Mouse (Mus musculus) embryonic facial prominence, embryonic 15.5 days (tissue): ENCODE results near the gene Slc12a8. TPM values are rescaled to one million over a fixed set of nuclear protein-coding genes. Genes with fewer than 3 reads are reported as not detected.

Experiments
- ATAC-seq: fragments of 200-750 bp; cut with Nextera tagmentation; 2 replicates; pipeline ENCODE4 v1.8.0; 2017; ENCODE audit warnings: low read depth, moderate TSS enrichment; ENCODE audit not compliant: insufficient number of reproducible peaks, low FRiP score, low TSS enrichment
- H3K27ac ChIP-seq: fragments of 300-500 bp; sonication (generic); replicated peaks from 2 replicates; pipeline ENCODE4 v1.5.1; 2015; ENCODE audit warnings: mild to moderate bottlenecking, inconsistent platforms
- H3K27me3 ChIP-seq: fragments of 300-500 bp; sonication (generic); 2 replicates; pipeline ENCODE4 v1.6.1; 2015; ENCODE audit warnings: inconsistent platforms
- H3K36me3 ChIP-seq: fragments of 300-500 bp; sonication (generic); 2 replicates; pipeline ENCODE4 v1.6.1; 2015; ENCODE audit warnings: mild to moderate bottlenecking, inconsistent platforms
- H3K4me1 ChIP-seq: fragments of 300-500 bp; sonication (generic); 2 replicates; pipeline ENCODE4 v1.6.1; 2015; ENCODE audit warnings: inconsistent platforms
- H3K4me2 ChIP-seq: fragments of 300-500 bp; sonication (generic); replicated peaks from 2 replicates; pipeline ENCODE4 v1.6.1; 2015; ENCODE audit warnings: mild to moderate bottlenecking, inconsistent platforms
- H3K4me3 ChIP-seq: fragments of 300-500 bp; sonication (generic); replicated peaks from 2 replicates; pipeline ENCODE4 v1.5.1; 2015; ENCODE audit warnings: mild to moderate bottlenecking, inconsistent platforms
- H3K9ac ChIP-seq: fragments of 300-500 bp; sonication (generic); 2 replicates; pipeline ENCODE4 v1.6.1; 2015; ENCODE audit warnings: inconsistent platforms
- H3K9me3 ChIP-seq: fragments of 300-500 bp; sonication (generic); replicated peaks from 2 replicates; pipeline ENCODE4 v1.6.1; 2016; ENCODE audit warnings: inconsistent platforms
- WGBS: fragments of 180-500 bp; shearing (Covaris S2); methylation state at CpG from one replicate; pipeline ENCODE4 v1.1.7; 2015; 5-methylcytosine and 5-hydroxymethylcytosine counted together
- polyA plus RNA-seq: library from polyadenylated mRNA; unstranded; fragments of >200 nt; fragmentation: Nextera tagmentation; extraction: Ambion mirVana; gene quantifications from 2 replicates; pipeline ENCODE4 v1.2.1, GENCODE M21; 2015

Slc12a8 gene
- polyA plus RNA-seq, 1 experiment from 2014 or later: 0.91 TPM

DNA sequence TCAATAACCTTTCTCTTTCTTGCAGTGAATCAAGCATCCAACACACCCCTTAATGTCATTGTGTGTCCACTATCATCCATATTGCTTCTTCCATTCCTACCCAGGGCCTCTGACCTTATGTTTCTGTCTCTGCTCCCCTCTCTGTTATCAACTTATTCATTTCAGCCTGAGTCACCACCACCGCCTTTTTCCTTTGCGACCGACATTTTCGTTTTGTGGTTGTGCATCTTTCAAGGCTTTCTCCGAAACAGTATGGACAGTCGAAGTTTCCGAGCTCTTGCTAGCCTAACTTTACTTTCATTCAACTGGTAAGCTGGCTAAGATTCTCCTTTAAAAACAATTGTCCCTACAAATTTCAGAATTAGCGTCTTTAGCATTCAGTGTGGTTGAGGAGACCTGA lies 84.2 kb downstream of the Slc12a8 start:
- Histone ChIP-seq H3K9me3 (no peaks in the 10 kb centered on the region), H3K4me1 (no peaks in the 10 kb centered on the region), H3K27me3 (no peaks in the 10 kb centered on the region), H3K4me3 (no peak overlapping the region), H3K27ac (no peak overlapping the region), H3K9ac (no peak overlapping the region), H3K4me2 (no peak overlapping the region), H3K36me3 (no peaks in the 10 kb centered on the region)
- no peak for ATAC-seq
- 95% methylated on average over 8 of the region's 8 CpGs for WGBS

DNA sequence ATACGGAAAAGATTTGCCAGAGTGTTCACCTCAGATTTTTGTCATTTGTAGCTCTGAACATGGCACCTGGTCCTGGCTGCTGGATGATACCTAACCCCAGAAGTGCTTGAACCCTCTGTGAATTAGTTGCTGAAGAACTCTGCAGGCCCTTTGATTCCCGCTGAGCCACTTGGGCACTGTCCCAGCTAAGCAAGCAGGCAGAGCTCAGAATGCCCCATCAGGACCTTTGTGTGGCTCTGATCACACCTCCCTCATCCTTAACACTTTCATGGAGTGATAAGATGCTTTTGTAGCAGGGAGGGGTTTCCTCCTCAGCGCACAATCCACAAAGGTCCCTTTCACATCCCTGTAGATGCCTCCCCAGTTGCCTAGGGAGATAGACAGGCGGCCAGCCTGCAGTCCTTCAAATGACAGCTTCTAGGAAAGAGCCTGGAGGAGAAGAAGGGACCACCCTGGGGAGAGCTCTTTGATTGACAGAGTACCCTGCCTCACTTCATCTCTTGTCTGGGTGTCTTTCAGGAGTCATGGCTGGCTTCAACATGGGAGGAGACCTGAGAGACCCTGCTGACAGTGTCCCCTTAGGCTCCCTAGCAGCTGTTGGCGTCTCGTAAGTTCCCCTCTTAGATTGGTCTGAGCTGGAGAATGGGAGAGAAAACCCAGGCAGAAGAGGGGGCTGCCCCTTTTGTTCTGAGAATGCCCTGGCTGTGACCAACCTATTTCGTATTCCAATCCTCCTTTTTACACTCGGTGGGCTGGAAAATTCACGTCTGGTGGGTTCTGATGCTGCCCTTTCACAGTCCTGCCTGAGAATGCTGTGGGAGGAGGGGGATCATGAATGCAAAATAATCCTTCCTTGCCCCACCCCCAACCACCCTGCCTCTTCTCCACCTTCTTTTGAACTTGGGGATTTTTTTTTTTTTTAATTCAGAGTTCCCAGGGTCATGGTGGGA lies 88.8 kb downstream of the Slc12a8 start:
- Histone ChIP-seq H3K4me3 (no peak overlapping the region), H3K4me2 (no peak overlapping the region), H3K4me1 (no peaks in the 10 kb centered on the region), H3K36me3 (no peaks in the 10 kb centered on the region), H3K9me3 (no peaks in the 10 kb centered on the region), H3K27ac (no peak overlapping the region), H3K9ac (no peak overlapping the region), H3K27me3 (no peaks in the 10 kb centered on the region)
- WGBS: 35% methylated on average over 9 of the region's 9 CpGs
- ATAC-seq: no peak

DNA sequence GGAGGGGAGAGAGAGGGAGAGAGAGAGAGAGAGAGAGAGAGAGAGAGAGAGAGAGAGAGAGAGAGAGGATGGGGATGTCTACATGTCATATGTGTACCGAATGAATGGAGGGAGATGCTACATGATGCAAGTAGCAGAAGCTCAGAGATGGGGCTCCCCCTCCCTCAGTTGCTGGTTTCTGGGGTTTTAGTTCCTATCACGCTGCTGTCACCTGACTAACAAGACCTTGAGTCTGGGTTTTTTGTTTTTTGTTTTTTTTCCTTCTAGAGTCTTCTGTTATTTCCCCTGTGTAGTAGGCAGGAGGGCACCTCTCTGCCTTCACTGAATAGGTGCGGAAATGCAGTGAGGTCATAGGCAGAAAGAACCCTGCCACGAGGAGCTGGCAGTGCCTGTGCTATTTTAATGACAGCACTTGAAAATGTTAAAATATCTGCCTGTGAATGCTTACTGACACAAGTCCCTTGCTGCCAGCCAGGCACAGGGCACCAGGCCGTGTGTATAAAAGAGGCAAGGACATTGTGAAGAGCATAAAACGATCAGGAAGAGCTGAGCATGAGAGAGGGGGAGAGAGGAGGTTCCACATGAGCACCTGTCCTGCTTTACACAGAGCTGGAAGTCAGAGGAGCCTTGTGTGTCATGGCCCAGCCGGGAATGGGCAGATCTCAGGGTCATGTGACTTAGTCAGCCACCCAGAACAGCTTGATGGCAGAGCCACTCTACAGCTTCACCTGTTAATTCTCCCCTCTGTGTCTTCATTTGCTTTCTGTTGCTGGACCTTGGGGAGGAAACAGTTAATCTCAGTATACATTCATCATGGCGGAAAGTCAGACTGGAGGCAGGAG lies 89.8 kb downstream of the Slc12a8 start:
- no peaks in the 10 kb centered on the region for H3K9me3 ChIP-seq
- no peak overlapping the region for H3K9ac ChIP-seq
- H3K27me3 ChIP-seq: no peaks in the 10 kb centered on the region
- no peak for ATAC-seq
- no peak overlapping the region for H3K4me2 ChIP-seq
- 0 out of 2 replicates have a peak, but pooled peaks cover 4% of the 10 kb centered on the region for H3K4me1 ChIP-seq
- H3K27ac ChIP-seq: no peak overlapping the region
- 58% methylated on average over 8 of the region's 8 CpGs for WGBS
- H3K36me3 ChIP-seq: no peaks in the 10 kb centered on the region
- H3K4me3 ChIP-seq: no peak overlapping the region

DNA sequence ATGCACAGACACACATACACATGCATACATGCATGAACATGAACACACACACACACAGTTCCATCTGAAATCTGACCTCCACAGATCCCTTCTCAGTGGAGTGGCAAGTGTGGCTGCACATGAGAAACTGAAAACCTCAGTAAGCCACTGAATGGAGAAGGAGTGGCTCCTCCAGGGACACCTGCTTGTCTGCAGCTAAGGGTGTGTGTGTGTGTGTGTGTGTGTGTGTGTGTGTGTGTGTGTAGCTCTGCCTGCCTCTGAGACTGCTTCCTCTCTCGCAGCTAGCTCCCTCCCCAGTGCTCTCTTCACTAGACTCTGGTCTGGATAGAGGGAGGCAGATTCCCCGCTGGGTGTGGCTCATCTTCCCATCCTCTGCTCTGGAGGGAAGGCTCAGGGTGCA lies 92.4 kb downstream of the Slc12a8 start:
- no peaks in the 10 kb centered on the region for H3K36me3 ChIP-seq
- H3K9ac ChIP-seq: no peak overlapping the region
- no peak overlapping the region for H3K27ac ChIP-seq
- WGBS: 46% methylated on average over 2 of the region's 2 CpGs
- no peak overlapping the region for H3K4me2 ChIP-seq
- no peak for ATAC-seq
- no peaks in the 10 kb centered on the region for H3K27me3 ChIP-seq
- no peak overlapping the region for H3K4me3 ChIP-seq
- H3K9me3 ChIP-seq: no peaks in the 10 kb centered on the region
- 0 out of 2 replicates have a peak, but pooled peaks cover 4% of the 10 kb centered on the region for H3K4me1 ChIP-seq

DNA sequence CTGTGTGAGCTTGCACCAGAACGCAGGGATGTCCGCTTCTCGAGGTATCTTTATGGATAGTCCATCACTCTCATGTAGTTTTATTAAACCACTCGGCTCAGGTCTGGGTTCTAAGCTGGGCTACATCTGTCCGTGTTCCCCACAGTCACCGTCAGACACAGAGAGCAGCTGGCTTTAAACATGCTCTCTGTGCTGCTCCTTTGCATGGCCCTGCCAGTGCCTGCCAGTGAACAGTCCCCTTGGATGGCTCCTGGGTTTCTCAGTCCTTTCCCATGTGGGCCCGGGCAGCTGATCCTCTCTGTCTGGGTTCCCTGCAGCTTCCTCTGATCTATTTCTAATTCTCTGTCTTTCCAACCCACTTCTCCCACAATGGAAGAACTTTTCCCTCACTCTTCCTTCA lies 93.3 kb downstream of the Slc12a8 start:
- Histone ChIP-seq H3K4me3 (no peak overlapping the region), H3K36me3 (no peaks in the 10 kb centered on the region), H3K27me3 (no peaks in the 10 kb centered on the region), H3K4me2 (no peak overlapping the region), H3K4me1 (0 out of 2 replicates have a peak, but pooled peaks cover 4% of the 10 kb centered on the region), H3K9ac (no peak overlapping the region), H3K27ac (no peak overlapping the region), H3K9me3 (no peaks in the 10 kb centered on the region)
- WGBS: 80% methylated on average over 7 of the region's 7 CpGs
- ATAC-seq: no peak

DNA sequence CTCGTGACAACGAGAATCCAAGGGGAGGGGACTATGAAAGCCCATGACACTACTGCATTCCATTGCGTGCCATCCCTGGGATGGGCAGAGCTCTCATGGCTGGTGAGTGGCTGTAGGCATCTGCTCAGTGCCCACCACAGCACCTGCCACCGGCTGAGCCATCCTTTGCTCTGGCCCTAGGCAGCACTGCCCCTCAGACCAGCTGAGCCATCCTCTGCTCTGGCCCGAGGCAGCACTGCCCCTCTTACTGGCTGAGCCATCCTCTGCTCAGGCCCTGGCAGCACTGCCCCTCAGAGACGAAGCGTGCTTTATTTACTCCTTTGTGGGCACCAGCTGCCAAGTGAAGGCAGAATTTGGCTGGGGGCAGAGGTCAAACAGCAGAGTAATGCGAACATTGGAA lies 94.2 kb downstream of the Slc12a8 start:
- Histone ChIP-seq H3K36me3 (no peaks in the 10 kb centered on the region), H3K4me2 (no peak overlapping the region), H3K4me1 (0 out of 2 replicates have a peak, but pooled peaks cover 4% of the 10 kb centered on the region), H3K27me3 (no peaks in the 10 kb centered on the region), H3K4me3 (no peak overlapping the region), H3K27ac (no peak overlapping the region), H3K9me3 (no peaks in the 10 kb centered on the region), H3K9ac (no peak overlapping the region)
- 71% methylated on average over 8 of the region's 8 CpGs for WGBS
- ATAC-seq: no peak

DNA sequence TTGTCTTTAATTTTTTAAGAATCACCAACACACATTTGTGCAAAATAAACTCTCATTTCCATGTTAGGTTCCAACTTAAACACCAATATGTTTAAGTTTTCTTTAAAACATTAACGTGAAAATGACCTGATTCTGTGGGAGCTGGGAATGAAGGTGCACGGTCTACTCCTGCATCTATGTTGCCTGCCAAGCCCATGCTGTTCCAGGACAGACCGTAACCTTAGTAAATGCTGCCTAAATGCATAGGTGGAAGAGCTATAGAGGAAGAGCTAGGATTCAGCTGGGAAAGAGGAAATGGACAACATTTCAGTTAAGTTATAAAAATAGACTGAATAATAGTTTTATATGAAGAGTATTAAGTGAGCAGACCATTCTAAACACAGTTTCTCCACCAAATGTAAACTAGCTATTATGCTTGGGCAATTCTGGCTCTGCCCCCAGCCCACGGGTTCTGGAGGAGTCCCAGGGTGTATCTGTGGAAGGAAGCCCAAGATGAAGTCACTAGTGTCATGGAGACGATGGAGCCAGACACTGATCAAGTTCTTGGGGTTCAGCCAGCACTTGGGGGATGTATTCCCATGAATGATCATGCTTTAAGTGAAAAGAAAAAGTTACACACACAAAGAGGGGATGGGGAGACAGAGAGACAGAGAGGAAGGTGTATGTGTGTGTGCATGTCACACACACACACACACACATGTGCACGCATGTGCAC lies 95.1 kb downstream of the Slc12a8 start:
- Histone ChIP-seq H3K9me3 (no peaks in the 10 kb centered on the region), H3K27ac (no peak overlapping the region), H3K36me3 (no peaks in the 10 kb centered on the region), H3K4me1 (0 out of 2 replicates have a peak, but pooled peaks cover 4% of the 10 kb centered on the region), H3K4me2 (no peak overlapping the region), H3K27me3 (no peaks in the 10 kb centered on the region), H3K4me3 (no peak overlapping the region), H3K9ac (no peak overlapping the region)
- ATAC-seq: no peak
- 70% methylated on average over 6 of the region's 6 CpGs for WGBS

DNA sequence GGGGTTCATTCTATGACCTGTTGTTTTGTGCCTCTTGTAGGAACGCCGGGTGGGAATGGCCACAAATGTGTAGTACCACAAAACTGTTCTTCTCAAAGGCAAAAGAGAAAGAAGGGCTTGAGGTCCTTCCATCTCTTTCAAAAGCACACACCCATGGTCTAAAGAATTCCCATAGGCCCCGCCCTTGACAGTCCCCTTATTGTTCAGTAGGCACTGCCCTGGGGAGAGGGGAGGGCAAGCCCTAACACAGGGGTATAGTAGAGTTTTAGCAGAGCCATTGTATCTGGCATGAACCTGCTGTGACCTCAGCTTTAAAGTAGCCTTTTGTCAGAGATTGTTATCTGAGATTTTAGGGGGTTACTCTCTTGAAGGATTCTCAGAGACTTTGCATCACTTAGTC lies 98.9 kb downstream of the Slc12a8 start:
- no peak overlapping the region for H3K4me2 ChIP-seq
- no peak overlapping the region for H3K27ac ChIP-seq
- no peaks in the 10 kb centered on the region for H3K36me3 ChIP-seq
- H3K4me1 ChIP-seq: 0 out of 2 replicates have a peak, but pooled peaks cover 4% of the 10 kb centered on the region
- H3K4me3 ChIP-seq: no peak overlapping the region
- WGBS: 85% methylated on average over 3 of the region's 3 CpGs
- no peak for ATAC-seq
- no peaks in the 10 kb centered on the region for H3K9me3 ChIP-seq
- H3K9ac ChIP-seq: no peak overlapping the region
- no peaks in the 10 kb centered on the region for H3K27me3 ChIP-seq

DNA sequence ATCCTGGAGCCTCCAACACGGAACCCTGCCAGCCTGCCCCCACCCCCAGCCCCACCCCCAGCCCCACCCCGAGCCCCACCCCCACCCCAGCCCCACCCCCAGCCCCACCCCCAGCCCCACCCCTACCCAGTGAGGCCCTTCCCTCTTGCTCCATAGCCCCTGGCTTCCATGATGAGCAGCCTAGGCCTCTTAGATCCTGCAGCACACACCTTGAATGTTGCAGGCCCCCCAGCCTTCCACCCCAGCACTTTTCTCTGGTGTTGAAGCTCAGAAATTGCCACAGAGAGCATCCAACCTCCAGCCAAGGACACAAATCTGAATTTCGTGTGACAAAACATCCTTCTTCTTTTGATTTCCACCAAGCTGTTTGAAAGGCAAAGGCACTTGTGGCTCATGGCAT lies 104.7 kb downstream of the Slc12a8 start:
- no peak overlapping the region for H3K4me3 ChIP-seq
- no peaks in the 10 kb centered on the region for H3K4me1 ChIP-seq
- H3K9ac ChIP-seq: no peak overlapping the region
- H3K4me2 ChIP-seq: no peak overlapping the region
- H3K27ac ChIP-seq: no peak overlapping the region
- H3K9me3 ChIP-seq: no peaks in the 10 kb centered on the region
- H3K36me3 ChIP-seq: no peaks in the 10 kb centered on the region
- H3K27me3 ChIP-seq: no peaks in the 10 kb centered on the region
- WGBS: 48% methylated on average over 3 of the region's 3 CpGs
- ATAC-seq: no peak

DNA sequence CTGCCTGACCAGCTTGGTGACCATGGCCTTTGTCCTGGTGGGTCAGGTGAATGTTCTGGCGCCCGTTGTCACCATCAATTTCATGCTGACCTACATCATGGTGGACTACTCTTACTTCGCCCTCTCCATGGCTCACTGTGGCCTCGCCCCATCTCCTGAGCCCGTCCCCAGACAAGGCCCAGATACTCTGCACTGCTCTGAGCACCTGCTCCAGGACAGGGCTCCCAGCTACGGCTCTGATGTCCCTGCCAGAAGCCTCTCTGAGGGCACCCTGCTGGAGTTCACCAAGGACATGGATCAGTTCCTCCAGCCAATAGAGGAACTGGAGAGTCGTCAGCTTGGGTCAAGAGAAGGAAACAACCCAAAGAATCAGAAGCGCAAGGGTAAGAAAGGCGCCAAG lies 107.5 kb downstream of the Slc12a8 start:
- no peak overlapping the region for H3K4me2 ChIP-seq
- ATAC-seq: no peak
- WGBS: 92% methylated on average over 9 of the region's 9 CpGs

DNA sequence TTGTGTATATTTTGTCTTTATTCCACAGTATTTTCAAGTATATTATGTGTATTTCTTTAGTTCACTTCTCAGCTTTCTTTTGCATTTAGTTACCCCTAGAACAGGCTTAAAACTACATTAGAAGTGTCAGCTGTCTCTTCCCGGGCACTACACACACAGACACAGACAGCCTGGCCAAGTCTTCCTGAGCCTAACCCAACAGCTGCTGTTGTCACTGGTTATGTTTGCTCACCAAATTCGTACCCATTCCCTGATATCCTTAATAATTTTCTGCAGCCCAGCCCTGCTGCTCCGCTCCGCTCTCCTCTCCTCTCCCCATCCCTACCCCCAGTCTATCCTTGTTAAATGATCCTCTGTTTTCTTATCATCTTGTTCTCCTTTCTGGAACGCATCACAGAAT lies 112.4 kb downstream of the Slc12a8 start:
- ATAC-seq: no peak
- Histone ChIP-seq H3K4me3 (no peak overlapping the region), H3K27ac (no peak overlapping the region), H3K4me2 (no peak overlapping the region), H3K9ac (no peak overlapping the region), H3K36me3 (no peaks in the 10 kb centered on the region), H3K27me3 (no peaks in the 10 kb centered on the region), H3K9me3 (no peaks in the 10 kb centered on the region), H3K4me1 (no peaks in the 10 kb centered on the region)
- WGBS: 79% methylated on average over 5 of the region's 5 CpGs

More for the DNA sequence above, 107.5 kb downstream of the Slc12a8 start:
- no peaks in the 10 kb centered on the region for H3K9me3 ChIP-seq
- no peak overlapping the region for H3K9ac ChIP-seq
- no peaks in the 10 kb centered on the region for H3K4me1 ChIP-seq
- no peak overlapping the region for H3K27ac ChIP-seq
- H3K36me3 ChIP-seq: no peaks in the 10 kb centered on the region
- no peak overlapping the region for H3K4me3 ChIP-seq
- H3K27me3 ChIP-seq: no peaks in the 10 kb centered on the region
